Comparison of ENCODE assay signal across 20 mouse cellular contexts in the genomic region with DNA sequence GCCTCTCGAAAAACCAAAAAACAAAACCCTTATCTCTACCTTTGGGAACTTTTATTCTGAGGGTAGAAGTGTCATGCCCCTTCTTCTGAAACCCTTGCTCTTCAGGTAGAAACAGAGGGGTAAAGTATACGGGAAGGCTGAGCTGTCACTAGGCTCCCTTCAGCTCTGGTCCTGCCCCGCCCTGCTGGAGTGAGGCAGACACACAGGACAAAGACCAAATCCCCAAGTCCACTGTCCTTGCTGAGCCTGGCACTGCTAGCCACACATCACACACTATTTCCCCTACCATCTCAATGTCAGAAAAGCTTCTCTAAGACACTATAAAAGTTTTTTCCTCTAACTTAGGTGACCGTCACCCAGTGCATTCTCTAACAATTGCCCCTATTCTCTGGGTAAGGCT. TPM values are rescaled to one million over a fixed set of nuclear protein-coding genes. Genes with fewer than 3 reads are reported as not detected.
DNase-seq lines count a peak whose midpoint lies in the region; ATAC-seq and TF ChIP-seq lines count a peak whose summit lies in the region.
"Had no signal": no experiment of that assay in that cellular context is flagged by ENCODE, and none has a peak within 500 bp of the region (broad histone marks: within the 10 kb centered on the region; RNA-seq: fewer than 3 reads in every experiment).

No protein-coding gene starts in this region.

- TF ChIP-seq CTCF in kidney, adult 2 months (conservative IDR thresholded peaks at IDR 0.05; ENCODE audit: insufficient read depth, insufficient read length, low read depth, low read length), result 0 out of 2 replicates have a peak, but pooled peaks have one; percentile 19
- TF ChIP-seq CTCF in liver, adult 2 months (IDR thresholded peaks at IDR 0.05; ENCODE audit: low read depth, low read length), result no peak
- TF ChIP-seq CTCF in small intestine, adult 2 months (IDR thresholded peaks at IDR 0.05; ENCODE audit: extremely low read depth, insufficient read length, insufficient replicate concordance, low read depth, low read length), result no peak

- no peak for ATAC-seq in intestine, embryonic 16.5 days
- ATAC-seq in heart, embryonic 12.5 days (ENCODE audit: insufficient number of reproducible peaks, low FRiP score), result no peak
- ATAC-seq: forebrain, embryonic 16.5 days had no signal

- WGBS in kidney, adult 2 months, result 57% methylated on average over 4 of the region's 4 CpGs
- 47% methylated on average over 4 of the region's 4 CpGs for WGBS in liver, adult 2 months
- WGBS in intestine, embryonic 16.5 days, result 77% methylated on average over 4 of the region's 4 CpGs
- 51% methylated on average over 4 of the region's 4 CpGs for WGBS in small intestine, adult 2 months
- 81% methylated on average over 4 of the region's 4 CpGs for WGBS in heart, embryonic 12.5 days

- no peaks in the 10 kb centered on the region for H3K27me3 ChIP-seq in kidney, adult 2 months (replicated peaks; ENCODE audit: control insufficient read depth, insufficient read depth, low read length)
- H3K27me3 ChIP-seq in liver, adult 2 months (ENCODE audit: control insufficient read depth, insufficient read depth, low read length), result no peaks in the 10 kb centered on the region
- no peaks in the 10 kb centered on the region for H3K27me3 ChIP-seq in intestine, embryonic 16.5 days (replicated peaks; ENCODE audit: control insufficient read depth, insufficient read depth, low read length)
- H3K27me3 ChIP-seq in small intestine, adult 2 months (ENCODE audit: control insufficient read depth, insufficient read depth, low read length), result no peaks in the 10 kb centered on the region
- no peaks in the 10 kb centered on the region for H3K27me3 ChIP-seq in heart, embryonic 12.5 days (replicated peaks)
- H3K27me3 ChIP-seq: embryonic facial prominence, embryonic 13.5 days; forebrain, embryonic 12.5 days; heart, embryonic 15.5 days had no signal

- H3K79me2 ChIP-seq in liver, adult 2 months (ENCODE audit: control insufficient read depth, insufficient read depth, low read length), result peaks cover 79% of the 10 kb centered on the region

- peak overlapping the region; percentile 20; the same call in 1 of the 2 replicates for H3K4me2 ChIP-seq in intestine, embryonic 16.5 days (ENCODE audit: low read depth, low read length)
- H3K4me2 ChIP-seq in heart, embryonic 12.5 days, result no peak overlapping the region
- H3K4me2 ChIP-seq: embryonic facial prominence, embryonic 13.5 days; forebrain, embryonic 12.5 days; heart, embryonic 15.5 days had no signal

- no peak overlapping the region for H3K9ac ChIP-seq in liver, adult 2 months (ENCODE audit: low read depth, low read length)
- H3K9ac ChIP-seq in intestine, embryonic 16.5 days (ENCODE audit: low read depth, low read length), result no peak overlapping the region
- no peak overlapping the region for H3K9ac ChIP-seq in heart, embryonic 12.5 days
- H3K9ac ChIP-seq: embryonic facial prominence, embryonic 13.5 days; forebrain, embryonic 12.5 days; heart, embryonic 15.5 days had no signal

- no peak overlapping the region for H3K27ac ChIP-seq in kidney, adult 2 months (ENCODE audit: insufficient read depth, low read depth, low read length)
- no peak overlapping the region for H3K27ac ChIP-seq in liver, adult 2 months (replicated peaks; ENCODE audit: insufficient read depth, low read depth, low read length)
- H3K27ac ChIP-seq in intestine, embryonic 16.5 days (ENCODE audit: low read length), result no peak overlapping the region
- H3K27ac ChIP-seq in small intestine, adult 2 months (ENCODE audit: insufficient read depth, low read depth, low read length), result peak overlapping the region; percentile 71; the same call in 1 of the 2 replicates
- no peak overlapping the region for H3K27ac ChIP-seq in heart, embryonic 12.5 days (ENCODE audit: poor library complexity, severe bottlenecking)
- H3K27ac ChIP-seq: embryonic facial prominence, embryonic 13.5 days; forebrain, embryonic 12.5 days; heart, embryonic 10.5 days; heart, embryonic 15.5 days had no signal

- H3K9me3 ChIP-seq in intestine, embryonic 16.5 days (ENCODE audit: control insufficient read depth, low read length), result no peaks in the 10 kb centered on the region
- H3K9me3 ChIP-seq in heart, embryonic 12.5 days (replicated peaks), result no peaks in the 10 kb centered on the region
- H3K9me3 ChIP-seq: embryonic facial prominence, embryonic 13.5 days; forebrain, embryonic 12.5 days; heart, embryonic 10.5 days; heart, embryonic 15.5 days had no signal

- H3K4me1 ChIP-seq in kidney, adult 2 months (ENCODE audit: control insufficient read depth, insufficient read depth, low read length), result peaks cover 50% of the 10 kb centered on the region
- H3K4me1 ChIP-seq in liver, adult 2 months (ENCODE audit: control insufficient read depth, insufficient read depth, low read length), result peaks cover 53% of the 10 kb centered on the region
- H3K4me1 ChIP-seq in intestine, embryonic 16.5 days (ENCODE audit: control insufficient read depth, insufficient read depth, low read length), result peaks cover 59% of the 10 kb centered on the region
- H3K4me1 ChIP-seq in small intestine, adult 2 months (ENCODE audit: control insufficient read depth, insufficient read depth, insufficient read length, low read length), result peaks cover 46% of the 10 kb centered on the region
- H3K4me1 ChIP-seq in heart, embryonic 12.5 days (replicated peaks), result peaks cover 83% of the 10 kb centered on the region

- TF ChIP-seq POLR2A in kidney, adult 2 months (IDR thresholded peaks at IDR 0.05; ENCODE audit: low read depth, low read length), result no peak
- no peak for TF ChIP-seq POLR2A in liver, adult 2 months (IDR thresholded peaks at IDR 0.05; ENCODE audit: extremely low read depth, insufficient read depth, low read length)
- TF ChIP-seq POLR2A in small intestine, adult 2 months (IDR thresholded peaks at IDR 0.05; ENCODE audit: low read depth, low read length), result no peak

- DNase-seq in kidney, adult 2 months, result peak; percentile 57
- no peak for DNase-seq in kidney, adult 9 months
- peak; percentile 68 for DNase-seq in liver, adult 2 months (ENCODE audit: extremely low read depth, low read depth, low spot score)
- no peak for DNase-seq in liver
- DNase-seq: adrenal gland, postnatal 14 days; cerebellum, adult 18-20 months; cerebellum, adult 9-11 months; cerebellum, postnatal 36 days; gastrocnemius, postnatal 10 days; heart, adult 18-20 months; heart, postnatal 14 days had no signal

- H3K36me3 ChIP-seq in kidney, adult 2 months (ENCODE audit: control insufficient read depth, insufficient read depth, low read length), result no peaks in the 10 kb centered on the region
- H3K36me3 ChIP-seq in liver, adult 2 months (ENCODE audit: control insufficient read depth, insufficient read depth, low read length), result peaks cover 8% of the 10 kb centered on the region; the same call in 1 of the 2 replicates
- no peaks in the 10 kb centered on the region for H3K36me3 ChIP-seq in intestine, embryonic 16.5 days (ENCODE audit: control insufficient read depth, insufficient read depth, low read length)
- H3K36me3 ChIP-seq in small intestine, adult 2 months (ENCODE audit: control insufficient read depth, insufficient read depth, low read length), result peaks cover 16% of the 10 kb centered on the region
- H3K36me3 ChIP-seq in heart, embryonic 12.5 days, result peaks cover 13% of the 10 kb centered on the region

- no peak overlapping the region for H3K4me3 ChIP-seq in kidney, adult 2 months (ENCODE audit: insufficient read depth, low read depth, low read length)
- H3K4me3 ChIP-seq in liver, adult 2 months (ENCODE audit: insufficient read depth, low read depth, low read length), result no peak overlapping the region
- H3K4me3 ChIP-seq in intestine, embryonic 16.5 days (ENCODE audit: low read length), result no peak overlapping the region
- H3K4me3 ChIP-seq in small intestine, adult 2 months (ENCODE audit: low read depth, low read length), result no peak overlapping the region
- no peak overlapping the region for H3K4me3 ChIP-seq in heart, embryonic 12.5 days
- H3K4me3 ChIP-seq: embryonic facial prominence, embryonic 13.5 days; forebrain, embryonic 12.5 days; heart, embryonic 10.5 days; heart, embryonic 15.5 days had no signal

RNA-seq across cellular contexts. Expression of a gene that starts 5.8 kb away (rescaled TPM):
- polyA plus RNA-seq in kidney, adult 2 months (2012; rRNA removed), result 490 and 503 TPM in 2 replicates
- total RNA-seq in liver, adult 2 months (2014; rRNA removed), result 194 and 214 TPM in 2 replicates
- polyA plus RNA-seq in liver, adult 2 months (2012; rRNA removed), result 319 and 336 TPM in 2 replicates
- 733 and 751 TPM in 2 replicates for polyA plus RNA-seq in intestine, embryonic 16.5 days (2015; fragmentation: Nextera tagmentation; extraction: Ambion mirVana)
- polyA plus RNA-seq in small intestine, adult 2 months (2012; rRNA removed), result 472 and 885 TPM in 2 replicates
- 609 and 632 TPM in 2 replicates for polyA plus RNA-seq in heart, embryonic 12.5 days (2016; fragmentation: Nextera tagmentation; extraction: Ambion mirVana)

RNA-seq across cellular contexts. Expression of a gene that starts 14.2 kb away (rescaled TPM):
- polyA plus RNA-seq in kidney, adult 2 months (2012; rRNA removed), result 19.8 and 22.1 TPM in 2 replicates
- 2.6 and 3.2 TPM in 2 replicates for total RNA-seq in liver, adult 2 months (2014; rRNA removed)
- 8.5 and 9.2 TPM in 2 replicates for polyA plus RNA-seq in liver, adult 2 months (2012; rRNA removed)
- polyA plus RNA-seq in intestine, embryonic 16.5 days (2015; fragmentation: Nextera tagmentation; extraction: Ambion mirVana), result 32.7 and 33.1 TPM in 2 replicates
- polyA plus RNA-seq in small intestine, adult 2 months (2012; rRNA removed), result 7.6 and 16.0 TPM in 2 replicates
- polyA plus RNA-seq in heart, embryonic 12.5 days (2016; fragmentation: Nextera tagmentation; extraction: Ambion mirVana), result 23.2 and 25.0 TPM in 2 replicates

RNA-seq across cellular contexts. Expression of a gene that starts 20.0 kb away (rescaled TPM):
- polyA plus RNA-seq in kidney, adult 2 months (2012; rRNA removed), result 56.3 and 58.2 TPM in 2 replicates
- total RNA-seq in liver, adult 2 months (2014; rRNA removed), result 25.1 and 28.1 TPM in 2 replicates
- 26.2 and 37.7 TPM in 2 replicates for polyA plus RNA-seq in liver, adult 2 months (2012; rRNA removed)
- polyA plus RNA-seq in intestine, embryonic 16.5 days (2015; fragmentation: Nextera tagmentation; extraction: Ambion mirVana), result 101 and 104 TPM in 2 replicates
- polyA plus RNA-seq in small intestine, adult 2 months (2012; rRNA removed), result 32.5 and 36.0 TPM in 2 replicates
- polyA plus RNA-seq in heart, embryonic 12.5 days (2016; fragmentation: Nextera tagmentation; extraction: Ambion mirVana), result 87.6 and 94.3 TPM in 2 replicates

RNA-seq across cellular contexts. Expression of a gene that starts 30.3 kb away (rescaled TPM):
- 137 and 144 TPM in 2 replicates for polyA plus RNA-seq in kidney, adult 2 months (2012; rRNA removed)
- total RNA-seq in liver, adult 2 months (2014; rRNA removed), result 46.2 and 48.3 TPM in 2 replicates
- polyA plus RNA-seq in liver, adult 2 months (2012; rRNA removed), result 48.7 and 69.7 TPM in 2 replicates
- 114 and 115 TPM in 2 replicates for polyA plus RNA-seq in intestine, embryonic 16.5 days (2015; fragmentation: Nextera tagmentation; extraction: Ambion mirVana)
- 284 and 285 TPM in 2 replicates for polyA plus RNA-seq in small intestine, adult 2 months (2012; rRNA removed)
- polyA plus RNA-seq in heart, embryonic 12.5 days (2016; fragmentation: Nextera tagmentation; extraction: Ambion mirVana), result 101 TPM in 2 replicates

RNA-seq across cellular contexts. Expression of a gene that starts 39.3 kb away (rescaled TPM):
- polyA plus RNA-seq in kidney, adult 2 months (2012; rRNA removed), result 1.4 and 1.8 TPM in 2 replicates
- total RNA-seq in liver, adult 2 months (2014; rRNA removed), result 0.40 and 0.46 TPM in 2 replicates
- polyA plus RNA-seq in liver, adult 2 months (2012; rRNA removed), result 0.66 and 0.76 TPM in 2 replicates
- polyA plus RNA-seq in intestine, embryonic 16.5 days (2015; fragmentation: Nextera tagmentation; extraction: Ambion mirVana), result 0.81 and 1.4 TPM in 2 replicates
- 4.6 TPM in 2 replicates for polyA plus RNA-seq in small intestine, adult 2 months (2012; rRNA removed)
- polyA plus RNA-seq in heart, embryonic 12.5 days (2016; fragmentation: Nextera tagmentation; extraction: Ambion mirVana), result 0.13 and 0.31 TPM in 2 replicates
- total RNA-seq: hematopoietic stem cell, adult 5-6 weeks had no signal
- polyA plus RNA-seq: heart, embryonic 10.5 days had no signal

Comparison
In these comparisons a context has a peak if more than half of its experiments do, and no peak if none do; other contexts are left out.
1. DNase-seq: peak in kidney, adult 2 months (single experiment) and liver, adult 2 months (single experiment); none in kidney, adult 9 months (single experiment) and liver (single experiment).